ENCODE assay signal across 8 mouse cellular contexts in the genomic region with DNA sequence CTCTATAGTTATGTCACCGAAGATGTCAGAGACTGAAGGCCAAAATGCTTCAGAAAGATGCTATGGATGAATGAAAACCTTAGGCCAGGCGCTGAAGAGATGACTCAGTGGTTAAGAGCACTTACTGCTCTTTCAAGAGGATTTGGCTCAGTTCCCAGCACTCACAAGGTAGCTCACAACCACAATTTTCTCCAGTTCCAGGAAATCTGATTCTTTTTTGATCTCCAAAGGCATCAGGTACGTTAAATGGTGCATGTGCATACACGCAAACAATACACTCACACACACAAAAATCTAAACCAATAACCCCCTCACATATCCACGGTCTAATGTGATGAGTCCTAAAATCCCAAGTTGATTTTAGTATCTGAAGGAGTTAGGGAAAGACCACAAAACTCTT. TPM values are rescaled to one million over a fixed set of nuclear protein-coding genes. Genes with fewer than 3 reads are reported as not detected.
DNase-seq lines count a peak whose midpoint lies in the region; ATAC-seq lines count a peak whose summit lies in the region.

No protein-coding gene starts in this region.

- peaks cover 11% of the 10 kb centered on the region for H3K4me1 ChIP-seq in forebrain, embryonic 13.5 days
- peaks cover 11% of the 10 kb centered on the region for H3K4me1 ChIP-seq in limb, embryonic 13.5 days
- peaks cover 18% of the 10 kb centered on the region for H3K4me1 ChIP-seq in neural tube, embryonic 13.5 days (replicated peaks)

- peak overlapping the region; percentile 78; the same call in 1 of the 2 replicates for H3K4me3 ChIP-seq in forebrain, embryonic 13.5 days
- peak overlapping the region; percentile 82 for H3K4me3 ChIP-seq in limb, embryonic 13.5 days
- peak overlapping the region; percentile 83 for H3K4me3 ChIP-seq in neural tube, embryonic 13.5 days

- DNase-seq in kidney, adult 11 months, result peak; percentile 23
- DNase-seq in kidney, postnatal 14 days, result no peak
- peak; percentile 79 for DNase-seq in NIH3T3 (ENCODE audit: low read depth)
- no peak for DNase-seq in B cell, adult 2 months
- no peak for DNase-seq in frontal cortex, adult 2 months (ENCODE audit: extremely low spot score in 1 of 2, low spot score in 1 of 2)

- H3K4me2 ChIP-seq in forebrain, embryonic 13.5 days, result peak overlapping the region; percentile 68
- H3K4me2 ChIP-seq in limb, embryonic 13.5 days (replicated peaks), result peak overlapping the region; percentile 63
- H3K4me2 ChIP-seq in neural tube, embryonic 13.5 days, result peak overlapping the region; percentile 64

- WGBS in forebrain, embryonic 13.5 days, result 61% methylated on average over 5 of the region's 5 CpGs
- WGBS in limb, embryonic 13.5 days, result 69% methylated on average over 5 of the region's 5 CpGs
- WGBS in neural tube, embryonic 13.5 days, result 75% methylated on average over 5 of the region's 5 CpGs

- H3K36me3 ChIP-seq in forebrain, embryonic 13.5 days (ENCODE audit: poor library complexity, severe bottlenecking), result no peaks in the 10 kb centered on the region
- no peaks in the 10 kb centered on the region for H3K36me3 ChIP-seq in limb, embryonic 13.5 days
- H3K36me3 ChIP-seq in neural tube, embryonic 13.5 days, result no peaks in the 10 kb centered on the region

- H3K9me3 ChIP-seq in forebrain, embryonic 13.5 days (replicated peaks), result no peaks in the 10 kb centered on the region
- H3K9me3 ChIP-seq in limb, embryonic 13.5 days, result no peaks in the 10 kb centered on the region
- H3K9me3 ChIP-seq in neural tube, embryonic 13.5 days, result no peaks in the 10 kb centered on the region

- no peak for ATAC-seq in forebrain, embryonic 13.5 days
- ATAC-seq in limb, embryonic 13.5 days (ENCODE audit: low FRiP score, low read depth), result no peak
- no peak for ATAC-seq in neural tube, embryonic 13.5 days (ENCODE audit: low read depth)

- H3K27me3 ChIP-seq in forebrain, embryonic 13.5 days, result no peaks in the 10 kb centered on the region
- no peaks in the 10 kb centered on the region for H3K27me3 ChIP-seq in limb, embryonic 13.5 days
- no peaks in the 10 kb centered on the region for H3K27me3 ChIP-seq in neural tube, embryonic 13.5 days

- no peak overlapping the region for H3K27ac ChIP-seq in forebrain, embryonic 13.5 days
- no peak overlapping the region for H3K27ac ChIP-seq in limb, embryonic 13.5 days
- H3K27ac ChIP-seq in neural tube, embryonic 13.5 days (replicated peaks), result no peak overlapping the region

- H3K9ac ChIP-seq in forebrain, embryonic 13.5 days, result no peak overlapping the region
- H3K9ac ChIP-seq in limb, embryonic 13.5 days, result no peak overlapping the region
- no peak overlapping the region for H3K9ac ChIP-seq in neural tube, embryonic 13.5 days

RNA-seq across cellular contexts. Expression of gene Mplkip, which starts 1.2 kb away (rescaled TPM):
- 48.6 and 51.7 TPM in 2 replicates for polyA plus RNA-seq in forebrain, embryonic 13.5 days (2015; fragmentation: Nextera tagmentation; extraction: Ambion mirVana)
- polyA plus RNA-seq in limb, embryonic 13.5 days (2015; fragmentation: Nextera tagmentation; extraction: Ambion mirVana), result 46.8 and 47.7 TPM in 2 replicates
- polyA plus RNA-seq in neural tube, embryonic 13.5 days (2015; fragmentation: Nextera tagmentation; extraction: Ambion mirVana), result 41.7 and 46.2 TPM in 2 replicates
- 7.7 and 10.8 TPM in 2 replicates for polyA plus RNA-seq in frontal cortex, adult 2 months (2012; rRNA removed)

RNA-seq across cellular contexts. Expression of gene Sugct, which starts 1.5 kb away (rescaled TPM):
- 2.3 and 3.3 TPM in 2 replicates for polyA plus RNA-seq in forebrain, embryonic 13.5 days (2015; fragmentation: Nextera tagmentation; extraction: Ambion mirVana)
- 6.1 and 6.8 TPM in 2 replicates for polyA plus RNA-seq in limb, embryonic 13.5 days (2015; fragmentation: Nextera tagmentation; extraction: Ambion mirVana)
- 3.2 and 4.9 TPM in 2 replicates for polyA plus RNA-seq in neural tube, embryonic 13.5 days (2015; fragmentation: Nextera tagmentation; extraction: Ambion mirVana)
- polyA plus RNA-seq in frontal cortex, adult 2 months (2012; rRNA removed), result 5.3 and 5.8 TPM in 2 replicates

Comparison
In these comparisons a context has a peak if more than half of its experiments do, and no peak if none do; other contexts are left out.
1. DNase-seq: peak in kidney, adult 11 months (single experiment) and NIH3T3 (single experiment); none in kidney, postnatal 14 days (single experiment), B cell, adult 2 months (0 of 2) and frontal cortex, adult 2 months (0 of 2).
2. Peak in every context shown above with its lines, with median percentiles within 50 percentile points of each other: H3K4me2 ChIP-seq and H3K4me3 ChIP-seq.